Comparison of ENCODE assay signal across 23 mouse cellular contexts in the genomic region with DNA sequence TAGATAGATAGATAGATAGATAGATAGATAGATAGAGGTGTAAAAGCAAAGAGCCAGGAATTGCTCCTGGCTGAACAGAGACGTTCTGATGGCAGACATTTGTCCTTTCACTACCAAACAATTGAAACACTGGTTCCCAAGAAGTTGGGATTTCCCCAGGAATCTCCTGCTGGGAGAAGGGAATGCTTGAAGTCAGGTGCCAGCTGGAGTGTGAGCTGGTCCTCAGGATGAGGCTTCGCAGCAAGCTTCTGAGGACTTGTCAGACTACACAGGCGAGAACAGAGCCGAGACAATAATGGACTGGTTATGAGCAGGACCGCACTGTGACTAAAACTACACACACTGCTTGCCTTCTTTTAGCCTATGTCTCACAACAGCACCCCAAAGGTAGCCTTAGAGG. TPM values are rescaled to one million over a fixed set of nuclear protein-coding genes. Genes with fewer than 3 reads are reported as not detected.
DNase-seq lines count a peak whose midpoint lies in the region; ATAC-seq and TF ChIP-seq lines count a peak whose summit lies in the region.
"Had no signal": no experiment of that assay in that cellular context is flagged by ENCODE, and none has a peak within 500 bp of the region (broad histone marks: within the 10 kb centered on the region; RNA-seq: fewer than 3 reads in every experiment).

No protein-coding gene starts in this region.

- no peak overlapping the region for H3K4me2 ChIP-seq in midbrain, embryonic 14.5 days (ENCODE audit: low read length)
- H3K4me2 ChIP-seq: embryonic facial prominence, embryonic 13.5 days; forebrain, embryonic 12.5 days; heart, embryonic 11.5 days; heart, embryonic 15.5 days; hindbrain, embryonic 14.5 days had no signal

- no peaks in the 10 kb centered on the region for H3K9me3 ChIP-seq in midbrain, embryonic 14.5 days (ENCODE audit: control insufficient read depth, low read length)
- H3K9me3 ChIP-seq: embryonic facial prominence, embryonic 13.5 days; forebrain, embryonic 12.5 days; heart, embryonic 15.5 days; hindbrain, embryonic 10.5 days had no signal

- WGBS in cerebellum, adult 2 months: 12% methylated on average over 5 of the region's 5 CpGs
- WGBS in midbrain, embryonic 14.5 days: 64% methylated on average over 5 of the region's 5 CpGs

- no peak overlapping the region for H3K4me3 ChIP-seq in cerebellum, adult 2 months (replicated peaks; ENCODE audit: insufficient read depth, low read depth, low read length)
- no peak overlapping the region for H3K4me3 ChIP-seq in midbrain, embryonic 14.5 days (replicated peaks; ENCODE audit: low read depth, low read length)
- H3K4me3 ChIP-seq: embryonic facial prominence, embryonic 13.5 days; forebrain, embryonic 12.5 days; heart, adult 2 months; heart, embryonic 15.5 days; hindbrain, embryonic 10.5 days had no signal

- TF ChIP-seq CTCF in cerebellum, adult 2 months (IDR thresholded peaks at IDR 0.05; ENCODE audit: borderline replicate concordance, insufficient read depth, low read depth, low read length): no peak

- DNase-seq in heart, adult 11 months: peak; percentile 45
- DNase-seq in heart, postnatal 36 days: no peak
- peak; percentile 69 to 85 for DNase-seq in cerebellum, adult 2 months
- peak; percentile 58 to 64 for DNase-seq in cerebellum, postnatal 10 days
- DNase-seq in adrenal gland, postnatal 36 days: no peak
- DNase-seq in kidney, postnatal 4 days: no peak
- DNase-seq in midbrain, embryonic 14.5 days: no peak
- no peak for DNase-seq in layer of hippocampus, adult 11-12 months (ENCODE audit: low spot score)
- DNase-seq: adrenal gland, adult 8-10 months; gastrocnemius, postnatal 10 days; heart, adult 2 months; heart, postnatal 14 days; kidney, adult 8-10 months had no signal

- H3K36me3 ChIP-seq in midbrain, embryonic 14.5 days (ENCODE audit: control insufficient read depth, insufficient read depth, low read length): no peaks in the 10 kb centered on the region
- H3K36me3 ChIP-seq: embryonic facial prominence, embryonic 13.5 days; forebrain, embryonic 12.5 days; heart, embryonic 15.5 days; hindbrain, embryonic 10.5 days had no signal

- intact Hi-C loops in heart, postnatal 36 days (cut with DNase I): no loop called here

- H3K4me1 ChIP-seq in cerebellum, adult 2 months (ENCODE audit: control insufficient read depth, insufficient read depth, low read length): peaks cover 39% of the 10 kb centered on the region
- H3K4me1 ChIP-seq in midbrain, embryonic 14.5 days (ENCODE audit: control insufficient read depth, insufficient read depth, low read length): no peaks in the 10 kb centered on the region
- H3K4me1 ChIP-seq: forebrain, embryonic 12.5 days had no signal

- H3K9ac ChIP-seq in midbrain, embryonic 14.5 days (replicated peaks; ENCODE audit: low read length): no peak overlapping the region
- H3K9ac ChIP-seq: embryonic facial prominence, embryonic 13.5 days; forebrain, embryonic 12.5 days; heart, embryonic 15.5 days; hindbrain, embryonic 14.5 days had no signal

- no peak for ATAC-seq in midbrain, embryonic 14.5 days (ENCODE audit: low FRiP score, low TSS enrichment)

- H3K27ac ChIP-seq in cerebellum, adult 2 months (ENCODE audit: insufficient read depth, low read length): no peak overlapping the region
- no peak overlapping the region for H3K27ac ChIP-seq in midbrain, embryonic 14.5 days (replicated peaks; ENCODE audit: low read depth, low read length)
- H3K27ac ChIP-seq: embryonic facial prominence, embryonic 13.5 days; forebrain, embryonic 12.5 days; heart, adult 2 months; heart, embryonic 15.5 days; hindbrain, embryonic 10.5 days; hindbrain, embryonic 14.5 days had no signal

- TF ChIP-seq POLR2A in cerebellum, adult 2 months (IDR thresholded peaks at IDR 0.05; ENCODE audit: borderline replicate concordance, insufficient read depth, low read length): no peak

- H3K27me3 ChIP-seq in cerebellum, adult 2 months (ENCODE audit: control insufficient read depth, insufficient read depth, low read length): no peaks in the 10 kb centered on the region
- no peaks in the 10 kb centered on the region for H3K27me3 ChIP-seq in midbrain, embryonic 14.5 days (ENCODE audit: control insufficient read depth, insufficient read depth, low read length)
- H3K27me3 ChIP-seq: embryonic facial prominence, embryonic 13.5 days; heart, embryonic 15.5 days had no signal

RNA-seq across cellular contexts. Expression of gene Gas6, which starts 17.7 kb away (rescaled TPM):
- 100 to 1,000 TPM; 117 to 135 TPM for total RNA-seq in heart, postnatal 36 days (2021)
- polyA plus RNA-seq in cerebellum, adult 2 months (2012; rRNA removed): 141 and 145 TPM in 2 replicates
- 100 to 1,000 TPM in 1 of 2 experiments, 10 to 100 TPM in 1; 83.7 to 248 TPM for total RNA-seq in adrenal gland, postnatal 36 days (2021)
- 17.7 and 19.2 TPM in 2 replicates for polyA plus RNA-seq in midbrain, embryonic 14.5 days (2014; fragmentation: Nextera tagmentation; extraction: Ambion mirVana)
- total RNA-seq: MEL had no signal

RNA-seq across cellular contexts. Expression of gene 1700029H14Rik, which starts 50.2 kb away (rescaled TPM):
- not detected for total RNA-seq in heart, postnatal 36 days (2021)
- polyA plus RNA-seq in cerebellum, adult 2 months (2012; rRNA removed): 0.18 TPM in 1 of 2 replicates, not detected in the other
- total RNA-seq in adrenal gland, postnatal 36 days (2021): not detected
- polyA plus RNA-seq in midbrain, embryonic 14.5 days (2014; fragmentation: Nextera tagmentation; extraction: Ambion mirVana): not detected in 2 replicates
- total RNA-seq: adrenal gland, adult 8-10 months; gastrocnemius, postnatal 10 days; heart, adult 2 months; heart, postnatal 14 days; MEL had no signal
- polyA plus RNA-seq: C2C12; embryonic facial prominence, embryonic 13.5 days; forebrain, embryonic 12.5 days; forebrain, embryonic 16.5 days; heart, embryonic 11.5 days; heart, embryonic 15.5 days; hindbrain, embryonic 10.5 days; hindbrain, embryonic 14.5 days; intestine, embryonic 16.5 days had no signal

Comparison
In these comparisons a context has a peak if more than half of its experiments do, and no peak if none do; other contexts are left out.
1. DNase-seq: peak in heart, adult 11 months (single experiment), cerebellum, adult 2 months (2 of 2) and cerebellum, postnatal 10 days (2 of 2); none in heart, postnatal 36 days (0 of 2), adrenal gland, postnatal 36 days (0 of 2), kidney, postnatal 4 days (0 of 2), midbrain, embryonic 14.5 days (single experiment) and layer of hippocampus, adult 11-12 months (single experiment).